Mouse (Mus musculus) hindbrain, postnatal 0 days (tissue): ENCODE measurements at regions not wholly inside any gene's neighbourhood (a gene's known extent, or its start where the extent isn't known, plus 50 kb on each side); places are given as distances from the start of the nearest gene placed in this dataset.
A peak's percentile ranks its signal among the peaks of the same experiment; 100 is the strongest.

ENCODE experiments used
- ATAC-seq: fragments of 200-750 bp; cut with Nextera tagmentation; 2 replicates; pipeline ENCODE4 v1.8.0; 2017; ENCODE audit warnings: mild to moderate bottlenecking, moderate TSS enrichment, moderate library complexity
- DNase-seq: peaks from one replicate; pipeline ENCODE4 v3.0.0-alpha.2; 2015; ENCODE audit warnings: low spot score
- H3K27ac ChIP-seq: fragments of 300-500 bp; sonication (generic); 2 replicates; pipeline ENCODE4 v1.5.1; 2014; ENCODE audit warnings: mild to moderate bottlenecking
- H3K27me3 ChIP-seq: fragments of 300-500 bp; sonication (generic); 2 replicates; pipeline ENCODE4 v1.6.1; 2014; ENCODE audit warnings: low read length, mixed read lengths; ENCODE audit not compliant: insufficient read depth
- H3K36me3 ChIP-seq: fragments of 300-500 bp; sonication (generic); 2 replicates; pipeline ENCODE4 v1.6.1; 2014; ENCODE audit warnings: low read length, mixed read lengths; ENCODE audit not compliant: insufficient read depth
- H3K4me1 ChIP-seq: fragments of 300-500 bp; sonication (generic); 2 replicates; pipeline ENCODE4 v1.6.1; 2014; ENCODE audit warnings: antibody characterized with exemption, low read length, mixed read lengths; ENCODE audit not compliant: insufficient read depth
- H3K4me2 ChIP-seq: fragments of 300-500 bp; sonication (generic); 2 replicates; pipeline ENCODE4 v1.6.1; 2014; ENCODE audit warnings: low read depth, mild to moderate bottlenecking, low read length, moderate library complexity, mixed read lengths
- H3K4me3 ChIP-seq: fragments of 300-500 bp; sonication (generic); 2 replicates; pipeline ENCODE4 v1.5.1; 2014; ENCODE audit warnings: low read length
- H3K9ac ChIP-seq: fragments of 300-500 bp; sonication (generic); replicated peaks from 2 replicates; pipeline ENCODE4 v1.6.1; 2014; ENCODE audit warnings: mild to moderate bottlenecking, low read length, moderate library complexity, mixed read lengths
- H3K9me3 ChIP-seq: fragments of 300-500 bp; sonication (generic); 2 replicates; pipeline ENCODE4 v1.6.1; 2016; ENCODE audit warnings: low read length, mixed read lengths
- CTCF ChIP-seq: IDR thresholded peaks from 2 replicates; pipeline ENCODE4 v1.5.1; 2016; ENCODE audit warnings: antibody characterized with exemption, control low read depth, low read depth
- WGBS: fragments of 180-500 bp; shearing (Covaris S2); extraction: QIAGEN DNeasy Blood & Tissue Kit; methylation state at CpG from one replicate; pipeline ENCODE4 v1.1.7; 2014; 5-methylcytosine and 5-hydroxymethylcytosine counted together

- Histone ChIP-seq H3K36me3 (no peaks in the 10 kb centered on the region), H3K27me3 (no peaks in the 10 kb centered on the region), H3K9ac (no peak overlapping the region), H3K27ac (no peak overlapping the region), H3K4me1 (no peaks in the 10 kb centered on the region), H3K4me3 (no peak overlapping the region), H3K4me2 (no peak overlapping the region), H3K9me3 (no peaks in the 10 kb centered on the region)
- no peak for TF ChIP-seq CTCF
- no peak for ATAC-seq
- DNase-seq = no peak
- WGBS = 83% methylated on average over 2 of the region's 2 CpGs
Observed at GRCm38 (mm10) chr4:64219802-64220201, 173.0 kb upstream of the Tnc start.

GRCm38 (mm10) chr4:64207118-64207868, 160.5 kb upstream of the Tnc start:
- peak overlapping the region; percentile 17 for H3K27ac ChIP-seq
- no peaks in the 10 kb centered on the region for H3K36me3 ChIP-seq
- no peaks in the 10 kb centered on the region for H3K27me3 ChIP-seq
- H3K4me2 ChIP-seq = no peak overlapping the region
- H3K4me3 ChIP-seq = no peak overlapping the region
- ATAC-seq (0 out of 2 replicates have a peak, but pooled peaks have one; percentile 32), DNase-seq (peak; percentile 42)
- TF ChIP-seq CTCF = no peak
- WGBS = 35% methylated on average over 8 of the region's 8 CpGs
- no peaks in the 10 kb centered on the region for H3K4me1 ChIP-seq
- no peaks in the 10 kb centered on the region for H3K9me3 ChIP-seq
- no peak overlapping the region for H3K9ac ChIP-seq

- Histone ChIP-seq H3K36me3 (no peaks in the 10 kb centered on the region), H3K27ac (no peak overlapping the region), H3K4me1 (no peaks in the 10 kb centered on the region; the same call in 1 of the 2 replicates), H3K4me2 (no peak overlapping the region), H3K9me3 (no peaks in the 10 kb centered on the region), H3K9ac (no peak overlapping the region), H3K4me3 (no peak overlapping the region), H3K27me3 (no peaks in the 10 kb centered on the region)
- no peak for TF ChIP-seq CTCF
- ATAC-seq (no peak), DNase-seq (no peak)
- WGBS = 82% methylated on average over 3 of the region's 3 CpGs
Observed at GRCm38 (mm10) chr4:64200808-64201190, 154.0 kb upstream of the Tnc start.

- H3K4me1 ChIP-seq = no peaks in the 10 kb centered on the region; the same call in 1 of the 2 replicates
- DNase-seq (peak; percentile 86), ATAC-seq (peak; percentile 93)
- no peaks in the 10 kb centered on the region for H3K9me3 ChIP-seq
- H3K27me3 ChIP-seq = no peaks in the 10 kb centered on the region
- no peak overlapping the region for H3K4me2 ChIP-seq
- 19% methylated on average over 3 of the region's 3 CpGs for WGBS
- H3K9ac ChIP-seq = no peak overlapping the region
- H3K4me3 ChIP-seq = no peak overlapping the region
- no peak overlapping the region for H3K27ac ChIP-seq
- no peak for TF ChIP-seq CTCF
- no peaks in the 10 kb centered on the region for H3K36me3 ChIP-seq
Observed at GRCm38 (mm10) chr4:64200151-64200807, 153.5 kb upstream of the Tnc start.

- Histone ChIP-seq H3K4me1 (no peaks in the 10 kb centered on the region), H3K4me3 (no peak overlapping the region), H3K36me3 (no peaks in the 10 kb centered on the region), H3K4me2 (no peak overlapping the region), H3K27me3 (no peaks in the 10 kb centered on the region), H3K9me3 (no peaks in the 10 kb centered on the region), H3K9ac (no peak overlapping the region), H3K27ac (no peak overlapping the region)
- no peak for DNase-seq
- no peak for TF ChIP-seq CTCF
- ATAC-seq = no peak
Observed at GRCm38 (mm10) chr4:64184986-64185385, 138.2 kb upstream of the Tnc start.

GRCm38 (mm10) chr4:64175938-64176337, 129.1 kb upstream of the Tnc start:
- no peaks in the 10 kb centered on the region for H3K4me1 ChIP-seq
- no peaks in the 10 kb centered on the region for H3K36me3 ChIP-seq
- H3K27ac ChIP-seq = no peak overlapping the region
- no peaks in the 10 kb centered on the region for H3K27me3 ChIP-seq
- ATAC-seq (peak; percentile 71), DNase-seq (peak; percentile 42)
- WGBS = 20% methylated on average over 3 of the region's 3 CpGs
- no peak overlapping the region for H3K4me3 ChIP-seq
- H3K4me2 ChIP-seq = no peak overlapping the region
- no peak overlapping the region for H3K9ac ChIP-seq
- H3K9me3 ChIP-seq = no peaks in the 10 kb centered on the region
- TF ChIP-seq CTCF = no peak

GRCm38 (mm10) chr4:64171476-64171875, 124.7 kb upstream of the Tnc start:
- Histone ChIP-seq H3K4me1 (no peaks in the 10 kb centered on the region), H3K9ac (no peak overlapping the region), H3K27me3 (no peaks in the 10 kb centered on the region), H3K4me2 (no peak overlapping the region), H3K36me3 (no peaks in the 10 kb centered on the region), H3K9me3 (no peaks in the 10 kb centered on the region), H3K4me3 (no peak overlapping the region), H3K27ac (no peak overlapping the region)
- 82% methylated on average over 3 of the region's 3 CpGs for WGBS
- ATAC-seq = no peak
- no peak for TF ChIP-seq CTCF
- DNase-seq = no peak
